Mouse (Mus musculus) ES-Bruce4 (cell line): ENCODE measurements around the gene Hus1b. TPM values are rescaled to one million over a fixed set of nuclear protein-coding genes. Genes with fewer than 3 reads are reported as not detected.

Source experiments
- H3K27ac ChIP-seq: 2 replicates; pipeline ENCODE4 v1.5.1; 2012; ENCODE audit warnings: low read length, inconsistent platforms; ENCODE audit not compliant: insufficient read depth
- H3K27me3 ChIP-seq: 2 replicates; pipeline ENCODE4 v1.6.1; 2012; ENCODE audit warnings: mild to moderate bottlenecking, low read length, inconsistent platforms; ENCODE audit not compliant: control insufficient read depth, poor library complexity, insufficient read depth, severe bottlenecking
- H3K36me3 ChIP-seq: 2 replicates; pipeline ENCODE4 v1.6.1; 2012; ENCODE audit warnings: inconsistent platforms, mild to moderate bottlenecking, low read length, moderate library complexity; ENCODE audit not compliant: control insufficient read depth, poor library complexity, insufficient read depth, severe bottlenecking
- H3K4me1 ChIP-seq: one replicate; pipeline ENCODE4 v1.8.1; 2011; ENCODE audit warnings: low read length; ENCODE audit not compliant: control insufficient read depth, insufficient read depth
- H3K4me3 ChIP-seq: 2 replicates; pipeline ENCODE4 v1.5.1; 2011; ENCODE audit warnings: low read depth, mild to moderate bottlenecking, low read length
- H3K9ac ChIP-seq: 2 replicates; pipeline ENCODE4 v1.6.1; 2012; ENCODE audit warnings: low read depth, mild to moderate bottlenecking, inconsistent platforms; ENCODE audit not compliant: poor library complexity, severe bottlenecking
- H3K9me3 ChIP-seq: replicated peaks from 2 replicates; pipeline ENCODE4 v1.6.1; 2012; ENCODE audit warnings: mild to moderate bottlenecking, low read length, inconsistent platforms; ENCODE audit not compliant: control insufficient read depth, poor library complexity, insufficient read depth, severe bottlenecking
- CTCF ChIP-seq: IDR thresholded peaks from one replicate; pipeline ENCODE4 v1.8.1; 2011; ENCODE audit warnings: low read depth, low read length
- EP300 ChIP-seq: IDR thresholded peaks from 2 replicates; pipeline ENCODE4 v1.6.1; 2011; ENCODE audit warnings: low read depth, low read length; ENCODE audit not compliant: insufficient read depth
- POLR2A ChIP-seq: IDR thresholded peaks from one replicate; pipeline ENCODE4 v1.8.1; 2011; ENCODE audit warnings: low read length; ENCODE audit not compliant: insufficient read depth
- polyA plus RNA-seq: library from polyadenylated mRNA; stranded (reverse); fragments of >200 nt; gene quantifications from 2 replicates; pipeline ENCODE4 v1.2.4, GENCODE M21; 2011; ENCODE audit warnings: low read depth; ENCODE audit not compliant: missing spikeins, insufficient read depth, insufficient read length

Gene Hus1b
- polyA plus RNA-seq, 1 experiment, result 0.67 TPM

- no peaks in the 10 kb centered on the region for H3K9me3 ChIP-seq
- no peaks in the 10 kb centered on the region for H3K4me1 ChIP-seq
- H3K4me3 ChIP-seq, result no peak overlapping the region
- TF ChIP-seq EP300 (no peak), POLR2A (no peak), CTCF (no peak)
- H3K27ac ChIP-seq, result no peak overlapping the region
- no peaks in the 10 kb centered on the region for H3K27me3 ChIP-seq
- no peak overlapping the region for H3K9ac ChIP-seq
- H3K36me3 ChIP-seq, result no peaks in the 10 kb centered on the region
Measured at GRCm38 (mm10) chr13:30945788-30946187, 1.8 kb downstream of the Hus1b start.

DNA sequence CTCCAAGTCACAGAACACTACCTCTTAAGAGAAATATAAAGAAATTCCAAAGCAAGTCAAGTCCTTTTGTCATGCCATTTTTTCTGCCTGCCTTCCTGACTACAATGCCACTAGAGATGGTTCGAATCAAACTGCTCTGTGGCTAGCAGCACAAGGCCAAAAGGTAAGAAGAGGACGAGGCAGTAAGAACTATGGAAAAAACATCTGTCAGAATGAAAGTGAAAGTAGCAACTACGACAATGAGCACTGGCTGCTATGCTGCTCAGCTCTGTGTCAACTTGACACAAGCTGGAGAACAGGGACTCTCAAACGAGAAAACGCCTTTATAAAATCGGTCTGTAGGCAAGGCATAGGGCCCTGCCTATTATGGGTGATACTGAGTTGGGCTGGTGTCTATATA is 14.6 kb downstream of the Hus1b start:
- no peaks in the 10 kb centered on the region for H3K27me3 ChIP-seq
- H3K4me3 ChIP-seq, result no peak overlapping the region
- H3K9ac ChIP-seq, result no peak overlapping the region
- TF ChIP-seq POLR2A (no peak), EP300 (no peak), CTCF (no peak)
- H3K27ac ChIP-seq, result no peak overlapping the region
- H3K36me3 ChIP-seq, result no peaks in the 10 kb centered on the region
- peaks cover 2% of the 10 kb centered on the region for H3K4me1 ChIP-seq
- H3K9me3 ChIP-seq, result no peaks in the 10 kb centered on the region

- TF ChIP-seq CTCF (no peak), POLR2A (no peak), EP300 (no peak)
- no peaks in the 10 kb centered on the region for H3K9me3 ChIP-seq
- H3K27me3 ChIP-seq, result no peaks in the 10 kb centered on the region
- no peak overlapping the region for H3K4me3 ChIP-seq
- no peak overlapping the region for H3K9ac ChIP-seq
- peaks cover 2% of the 10 kb centered on the region for H3K4me1 ChIP-seq
- H3K36me3 ChIP-seq, result no peaks in the 10 kb centered on the region
- H3K27ac ChIP-seq, result no peak overlapping the region
Measured at GRCm38 (mm10) chr13:30931613-30932012, 15.9 kb downstream of the Hus1b start.

GRCm38 (mm10) chr13:30929119-30929518 is 18.4 kb downstream of the Hus1b start:
- Histone ChIP-seq H3K27ac (no peak overlapping the region), H3K27me3 (no peaks in the 10 kb centered on the region), H3K36me3 (no peaks in the 10 kb centered on the region; the same call in 1 of the 2 replicates), H3K4me3 (no peak overlapping the region), H3K9me3 (no peaks in the 10 kb centered on the region), H3K4me1 (peaks cover 2% of the 10 kb centered on the region), H3K9ac (no peak overlapping the region)
- TF ChIP-seq CTCF, result no peak
- TF ChIP-seq EP300, result no peak
- no peak for TF ChIP-seq POLR2A

DNA sequence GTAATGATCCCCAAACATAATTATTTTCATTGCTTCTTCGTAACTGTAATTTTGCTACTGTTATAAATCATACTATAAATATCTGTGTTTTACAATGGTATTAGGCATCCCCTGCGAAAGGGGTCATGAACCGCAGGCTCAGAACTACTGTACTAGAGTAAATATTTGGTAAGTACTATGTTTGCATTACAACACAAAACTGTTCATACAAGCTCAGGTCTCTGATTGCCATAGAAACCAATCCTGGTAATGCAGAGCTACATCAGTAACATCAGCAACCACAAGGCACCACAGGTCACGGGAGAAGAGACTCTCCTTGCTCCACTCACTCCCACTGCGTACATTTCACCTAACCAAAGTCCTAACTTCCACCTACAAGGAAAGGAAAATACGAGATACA is 23.3 kb downstream of the Hus1b start:
- no peaks in the 10 kb centered on the region for H3K9me3 ChIP-seq
- no peaks in the 10 kb centered on the region for H3K4me1 ChIP-seq
- no peaks in the 10 kb centered on the region; the same call in 1 of the 2 replicates for H3K36me3 ChIP-seq
- H3K27ac ChIP-seq, result no peak overlapping the region
- H3K27me3 ChIP-seq, result no peaks in the 10 kb centered on the region
- no peak overlapping the region for H3K9ac ChIP-seq
- no peak overlapping the region for H3K4me3 ChIP-seq
- no peak for TF ChIP-seq CTCF
- no peak for TF ChIP-seq POLR2A
- TF ChIP-seq EP300, result no peak

DNA sequence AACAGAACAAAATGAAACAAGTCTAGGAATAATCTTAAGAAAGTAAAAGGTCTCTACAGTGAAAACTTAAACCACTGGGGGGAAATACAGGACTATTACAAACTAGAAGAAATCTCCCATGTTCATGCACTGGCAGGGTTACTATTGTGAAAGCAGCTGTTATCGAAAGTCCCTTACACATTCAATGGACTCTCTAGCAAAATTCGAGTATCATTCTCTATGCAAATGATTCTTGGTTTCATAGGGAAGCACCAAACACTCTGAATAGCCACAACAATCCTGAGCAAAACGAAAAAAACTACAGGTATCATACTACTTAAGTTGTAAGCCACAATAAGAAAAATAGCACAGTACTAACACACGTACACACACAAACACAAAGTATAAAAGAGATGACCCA is 25.6 kb downstream of the Hus1b start:
- H3K27me3 ChIP-seq, result no peaks in the 10 kb centered on the region
- no peak overlapping the region for H3K27ac ChIP-seq
- H3K9ac ChIP-seq, result no peak overlapping the region
- H3K36me3 ChIP-seq, result no peaks in the 10 kb centered on the region; the same call in 1 of the 2 replicates
- no peaks in the 10 kb centered on the region for H3K4me1 ChIP-seq
- TF ChIP-seq CTCF (no peak), POLR2A (no peak), EP300 (no peak)
- H3K9me3 ChIP-seq, result no peaks in the 10 kb centered on the region
- no peak overlapping the region for H3K4me3 ChIP-seq
